Mouse (Mus musculus): ENCODE results near the gene Rgs3. TPM values are rescaled to one million over a fixed set of nuclear protein-coding genes. Genes with fewer than 3 reads are reported as not detected.
A peak's percentile ranks its signal among the peaks of the same experiment; 100 is the strongest.

Gene Rgs3
- total and polyA plus RNA-seq, 2 experiments = 9.6 to 13.0 TPM

DNA sequence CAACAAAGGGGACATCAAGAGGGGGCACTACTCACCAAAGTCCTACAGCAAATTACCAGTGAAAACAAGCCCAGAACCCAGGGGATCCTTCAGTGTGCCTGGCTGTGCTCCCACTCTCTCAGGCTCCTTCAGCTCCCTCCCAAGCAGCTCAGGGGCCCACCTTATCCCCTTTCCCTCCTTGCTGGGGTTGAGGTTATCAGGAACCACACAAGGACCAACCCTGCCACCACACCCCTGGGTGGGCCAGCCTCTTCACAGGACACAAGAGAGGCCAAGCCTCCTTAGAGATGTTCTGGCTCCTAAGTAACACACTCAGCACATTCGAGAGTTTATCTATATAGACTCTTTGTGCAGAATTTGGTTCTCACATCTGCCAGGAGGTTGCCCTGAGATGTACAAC is 43.1 kb upstream of the Rgs3 start:
- peaks cover 10% of the 10 kb centered on the region; the same call in 1 of the 2 replicates for H3K79me2 ChIP-seq (ENCODE audit: control insufficient read depth, insufficient read depth, low read length)
- DNase-seq (ENCODE audit: extremely low read depth, low read depth, low spot score) = no peak
- no peak for TF ChIP-seq CTCF (IDR thresholded peaks at IDR 0.05; ENCODE audit: low read depth, low read length)
- no peak for TF ChIP-seq POLR2A (IDR thresholded peaks at IDR 0.05; ENCODE audit: extremely low read depth, insufficient read depth, low read length)
- peak overlapping the region; percentile 89 for H3K27ac ChIP-seq (replicated peaks; ENCODE audit: insufficient read depth, low read depth, low read length)
- 0% methylated on average over 1 of the region's 1 CpGs for WGBS
- H3K27me3 ChIP-seq (ENCODE audit: control insufficient read depth, insufficient read depth, low read length) = no peaks in the 10 kb centered on the region
- H3K4me3 ChIP-seq (ENCODE audit: insufficient read depth, low read depth, low read length) = peak overlapping the region; percentile 7; the same call in 1 of the 2 replicates
- peaks cover 27% of the 10 kb centered on the region for H3K4me1 ChIP-seq (ENCODE audit: control insufficient read depth, insufficient read depth, low read length)
- H3K9ac ChIP-seq (ENCODE audit: low read depth, low read length) = peak overlapping the region; percentile 68
- H3K36me3 ChIP-seq (ENCODE audit: control insufficient read depth, insufficient read depth, low read length) = peaks cover 23% of the 10 kb centered on the region

DNA sequence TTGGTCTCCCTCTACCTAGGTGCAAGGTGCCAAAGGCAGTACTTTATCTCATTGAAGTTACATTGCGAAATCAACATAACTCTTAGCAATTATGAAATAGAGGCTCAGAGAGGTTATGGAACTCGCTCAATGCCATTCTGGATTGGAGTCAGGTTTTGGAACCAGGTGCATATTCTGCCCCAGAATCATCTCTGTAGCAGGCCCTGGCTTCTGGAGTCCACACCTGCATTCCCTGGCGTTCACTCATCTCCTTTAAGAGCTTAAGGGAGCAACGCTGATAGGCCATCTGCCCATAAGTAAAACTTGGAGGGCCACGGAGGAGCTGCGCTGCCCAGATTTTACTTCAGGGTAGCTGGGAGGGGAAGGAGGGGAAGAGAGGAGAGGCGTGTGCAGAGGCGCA is 42.6 kb upstream of the Rgs3 start:
- WGBS = 23% methylated on average over 8 of the region's 8 CpGs

DNA sequence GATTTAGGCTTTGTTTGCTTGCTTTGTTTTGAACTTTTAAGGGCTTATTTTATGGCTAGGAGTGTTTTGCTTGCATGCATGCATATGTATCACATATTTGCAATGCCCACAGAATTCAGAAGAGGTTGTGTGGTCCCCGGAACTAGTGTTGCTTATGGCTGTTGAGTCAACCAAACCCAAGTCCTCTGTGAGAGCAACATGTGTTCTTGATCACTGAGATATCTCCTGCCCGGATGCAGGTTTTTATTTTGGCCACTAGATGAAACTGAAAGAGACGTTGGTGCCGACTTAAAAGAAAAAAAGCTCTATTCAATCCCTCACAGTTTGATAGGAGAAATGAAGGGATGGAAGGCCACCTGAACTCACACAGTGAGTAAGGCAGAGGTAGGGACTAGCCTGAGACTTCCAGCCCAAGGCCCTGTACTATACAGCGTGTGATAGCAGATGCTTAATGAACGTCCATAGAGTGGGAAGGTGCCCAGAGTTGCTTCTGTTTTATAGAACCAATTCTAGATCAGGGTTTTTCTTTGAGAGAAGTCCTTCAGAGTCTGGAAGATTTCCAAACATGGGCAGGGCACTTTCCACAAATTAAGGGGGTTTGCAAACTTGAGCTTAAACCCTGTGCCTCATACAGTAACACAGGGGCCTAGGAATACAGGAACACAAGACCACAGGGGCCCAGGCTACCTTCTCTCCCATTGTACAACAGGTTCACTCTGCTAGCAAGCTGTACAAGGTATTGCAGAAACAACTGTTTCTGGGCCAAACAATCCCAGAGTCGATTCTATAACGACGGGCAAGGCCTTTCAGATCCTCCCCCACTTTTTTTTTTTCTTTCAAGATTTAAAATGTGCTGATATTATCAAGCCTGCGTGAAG is 41.9 kb upstream of the Rgs3 start:
- peaks cover 26% of the 10 kb centered on the region for H3K4me1 ChIP-seq (ENCODE audit: control insufficient read depth, insufficient read depth, low read length)
- peaks cover 12% of the 10 kb centered on the region for H3K36me3 ChIP-seq (ENCODE audit: control insufficient read depth, insufficient read depth, low read length)
- peak overlapping the region; percentile 87 for H3K27ac ChIP-seq (replicated peaks; ENCODE audit: insufficient read depth, low read depth, low read length)
- no peak for TF ChIP-seq POLR2A (IDR thresholded peaks at IDR 0.05; ENCODE audit: extremely low read depth, insufficient read depth, low read length)
- TF ChIP-seq CTCF (IDR thresholded peaks at IDR 0.05; ENCODE audit: low read depth, low read length) = no peak
- peaks cover 10% of the 10 kb centered on the region; the same call in 1 of the 2 replicates for H3K79me2 ChIP-seq (ENCODE audit: control insufficient read depth, insufficient read depth, low read length)
- H3K4me3 ChIP-seq (ENCODE audit: insufficient read depth, low read depth, low read length) = peak overlapping the region; percentile 42
- DNase-seq (ENCODE audit: extremely low read depth, low read depth, low spot score) = peak; percentile 79
- no peaks in the 10 kb centered on the region for H3K27me3 ChIP-seq (ENCODE audit: control insufficient read depth, insufficient read depth, low read length)
- WGBS = 22% methylated on average over 10 of the region's 10 CpGs
- peak overlapping the region; percentile 73 for H3K9ac ChIP-seq (ENCODE audit: low read depth, low read length)

More for the DNA sequence above, 42.6 kb upstream of the Rgs3 start:
- Histone ChIP-seq H3K4me1 (ENCODE audit: control insufficient read depth, insufficient read depth, low read length) (peaks cover 26% of the 10 kb centered on the region), H3K27me3 (ENCODE audit: control insufficient read depth, insufficient read depth, low read length) (no peaks in the 10 kb centered on the region), H3K4me3 (ENCODE audit: insufficient read depth, low read depth, low read length) (no peak overlapping the region; the same call in 1 of the 2 replicates), H3K36me3 (ENCODE audit: control insufficient read depth, insufficient read depth, low read length) (peaks cover 18% of the 10 kb centered on the region), H3K27ac (replicated peaks; ENCODE audit: insufficient read depth, low read depth, low read length) (peak overlapping the region; percentile 87), H3K9ac (ENCODE audit: low read depth, low read length) (peak overlapping the region; percentile 52), H3K79me2 (ENCODE audit: control insufficient read depth, insufficient read depth, low read length) (peaks cover 10% of the 10 kb centered on the region; the same call in 1 of the 2 replicates)
- TF ChIP-seq POLR2A (IDR thresholded peaks at IDR 0.05; ENCODE audit: extremely low read depth, insufficient read depth, low read length) (no peak), CTCF (IDR thresholded peaks at IDR 0.05; ENCODE audit: low read depth, low read length) (no peak)
- DNase-seq (ENCODE audit: extremely low read depth, low read depth, low spot score) = peak; percentile 100

DNA sequence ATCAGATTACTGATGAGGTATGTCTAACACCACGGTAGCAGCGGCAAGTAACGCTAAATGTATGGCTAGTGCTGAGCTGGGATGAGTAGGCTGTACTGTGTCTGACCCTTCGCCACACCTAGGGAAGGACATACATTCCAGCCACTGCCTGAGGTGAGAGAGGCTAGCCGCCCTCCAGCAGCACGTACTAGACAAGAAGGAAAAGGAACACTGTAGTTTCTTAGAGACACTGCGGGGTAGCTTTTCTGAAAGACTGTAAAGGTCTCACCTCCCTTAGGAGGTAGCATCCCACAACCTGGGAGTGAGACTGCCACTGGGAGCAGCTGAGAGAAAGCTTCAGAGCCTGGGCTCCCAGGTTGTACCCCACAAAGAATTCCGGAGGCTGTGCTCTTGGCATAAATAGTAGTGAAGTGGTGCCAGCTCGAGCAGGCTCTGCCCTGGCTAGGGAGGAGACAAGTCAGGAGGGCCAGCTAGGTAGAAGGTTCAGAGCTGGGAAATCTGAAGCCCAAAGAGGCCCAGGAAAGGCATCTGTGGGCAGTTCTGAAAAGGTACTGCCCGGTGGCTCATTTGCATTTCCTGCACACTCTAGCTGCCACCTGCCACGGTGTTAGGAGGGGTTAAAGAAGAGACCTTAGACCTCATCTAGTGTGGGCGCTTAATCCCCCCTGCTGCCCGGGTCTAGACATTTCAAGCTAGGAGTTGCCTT is 41.1 kb upstream of the Rgs3 start:
- H3K27ac ChIP-seq (replicated peaks; ENCODE audit: insufficient read depth, low read depth, low read length) = peak overlapping the region; percentile 87
- H3K79me2 ChIP-seq (ENCODE audit: control insufficient read depth, insufficient read depth, low read length) = peaks cover 10% of the 10 kb centered on the region; the same call in 1 of the 2 replicates
- H3K27me3 ChIP-seq (ENCODE audit: control insufficient read depth, insufficient read depth, low read length) = no peaks in the 10 kb centered on the region
- peak; percentile 98 for DNase-seq (ENCODE audit: extremely low read depth, low read depth, low spot score)
- 18% methylated on average over 13 of the region's 13 CpGs for WGBS
- peak overlapping the region; percentile 84 for H3K4me3 ChIP-seq (ENCODE audit: insufficient read depth, low read depth, low read length)
- TF ChIP-seq POLR2A (IDR thresholded peaks at IDR 0.05; ENCODE audit: extremely low read depth, insufficient read depth, low read length) (peak; percentile 27; the same call in 1 of the 2 replicates), CTCF (IDR thresholded peaks at IDR 0.05; ENCODE audit: low read depth, low read length) (no peak)
- peak overlapping the region; percentile 90 for H3K9ac ChIP-seq (ENCODE audit: low read depth, low read length)
- peaks cover 26% of the 10 kb centered on the region for H3K4me1 ChIP-seq (ENCODE audit: control insufficient read depth, insufficient read depth, low read length)
- peaks cover 4% of the 10 kb centered on the region for H3K36me3 ChIP-seq (ENCODE audit: control insufficient read depth, insufficient read depth, low read length)

DNA sequence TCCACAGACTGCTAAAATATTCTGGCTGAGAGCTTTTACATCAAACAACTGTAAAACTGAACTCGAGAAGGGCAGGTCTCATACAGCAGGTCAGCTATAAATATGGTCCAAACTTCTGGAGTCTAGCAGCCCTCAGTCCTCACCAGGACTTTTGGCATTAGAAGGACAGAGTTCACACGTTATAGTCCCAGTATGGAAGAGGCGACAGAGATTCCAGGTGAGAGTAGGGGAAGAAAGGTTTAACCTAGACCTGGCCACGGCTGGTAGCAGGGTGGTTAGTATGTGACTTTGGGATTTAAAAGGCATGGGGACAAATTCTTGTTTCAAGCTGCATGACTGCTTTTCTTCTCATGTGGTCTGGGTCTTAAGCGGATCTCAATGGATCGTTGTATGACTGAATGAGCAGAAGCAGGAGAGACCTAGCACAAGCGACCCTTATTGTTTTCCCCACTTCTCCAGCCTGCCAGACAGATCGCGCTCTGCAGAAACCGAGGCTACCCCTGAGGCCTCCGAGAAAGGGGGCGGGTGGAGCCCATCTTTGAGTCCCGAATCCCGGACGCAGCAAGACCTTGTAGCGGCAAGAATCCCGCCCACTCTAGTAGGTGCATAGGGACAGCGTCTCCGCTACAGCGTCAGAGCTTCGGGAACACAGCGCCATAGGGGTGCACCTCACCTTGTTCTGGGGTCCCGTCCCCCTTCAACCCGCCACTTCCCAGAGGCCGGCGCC is 40.4 kb upstream of the Rgs3 start:
- Histone ChIP-seq H3K4me1 (ENCODE audit: control insufficient read depth, insufficient read depth, low read length) (peaks cover 27% of the 10 kb centered on the region), H3K27ac (replicated peaks; ENCODE audit: insufficient read depth, low read depth, low read length) (peak overlapping the region; percentile 87)
- no peak; the same call in 1 of the 2 replicates for TF ChIP-seq POLR2A (IDR thresholded peaks at IDR 0.05; ENCODE audit: extremely low read depth, insufficient read depth, low read length)
- TF ChIP-seq CTCF (IDR thresholded peaks at IDR 0.05; ENCODE audit: low read depth, low read length) = no peak

More for the DNA sequence above, 40.4 kb upstream of the Rgs3 start:
- Histone ChIP-seq H3K36me3 (ENCODE audit: control insufficient read depth, insufficient read depth, low read length) (no peaks in the 10 kb centered on the region), H3K9ac (ENCODE audit: low read depth, low read length) (peak overlapping the region; percentile 90), H3K4me3 (ENCODE audit: insufficient read depth, low read depth, low read length) (peak overlapping the region; percentile 84), H3K79me2 (ENCODE audit: control insufficient read depth, insufficient read depth, low read length) (peaks cover 13% of the 10 kb centered on the region; the same call in 1 of the 2 replicates), H3K27me3 (ENCODE audit: control insufficient read depth, insufficient read depth, low read length) (no peaks in the 10 kb centered on the region)
- DNase-seq (ENCODE audit: extremely low read depth, low read depth, low spot score) = no peak
- 1% methylated on average over 26 of the region's 26 CpGs for WGBS
